Mouse (Mus musculus) hindbrain, embryonic 11.5 days (tissue): ENCODE data around the gene Ciapin1. TPM values are rescaled to one million over a fixed set of nuclear protein-coding genes. Genes with fewer than 3 reads are reported as not detected.

Experiments used
- ATAC-seq: fragments of 200-750 bp; cut with Nextera tagmentation; 2 replicates; pipeline ENCODE4 v1.8.0; 2017; ENCODE audit warnings: mild to moderate bottlenecking, moderate TSS enrichment, moderate library complexity; ENCODE audit not compliant: low FRiP score
- DNase-seq: peaks from one replicate; pipeline ENCODE4 v3.0.0-alpha.2; 2015; ENCODE audit warnings: low spot score
- H3K27ac ChIP-seq: fragments of 300-500 bp; sonication (generic); 2 replicates; pipeline ENCODE4 v1.5.1; 2014; ENCODE audit warnings: mild to moderate bottlenecking, low read depth, low read length
- H3K27me3 ChIP-seq: fragments of 300-500 bp; sonication (generic); 2 replicates; pipeline ENCODE4 v1.6.1; 2014; ENCODE audit warnings: mild to moderate bottlenecking, low read length, moderate library complexity, mixed read lengths; ENCODE audit not compliant: control insufficient read depth, insufficient read depth
- H3K36me3 ChIP-seq: fragments of 300-500 bp; sonication (generic); 2 replicates; pipeline ENCODE4 v1.6.1; 2014; ENCODE audit warnings: mild to moderate bottlenecking, low read length, moderate library complexity, mixed read lengths; ENCODE audit not compliant: control insufficient read depth, insufficient read depth
- H3K4me1 ChIP-seq: fragments of 300-500 bp; sonication (generic); replicated peaks from 2 replicates; pipeline ENCODE4 v1.6.1; 2014; ENCODE audit warnings: low read length, mixed read lengths; ENCODE audit not compliant: control insufficient read depth, insufficient read depth
- H3K4me2 ChIP-seq: fragments of 300-500 bp; sonication (generic); replicated peaks from 2 replicates; pipeline ENCODE4 v1.6.1; 2014; ENCODE audit warnings: mild to moderate bottlenecking, low read depth, low read length
- H3K4me3 ChIP-seq: fragments of 300-500 bp; sonication (generic); 2 replicates; pipeline ENCODE4 v1.5.1; 2014; ENCODE audit warnings: low read depth, low read length
- H3K9ac ChIP-seq: fragments of 300-500 bp; sonication (generic); 2 replicates; pipeline ENCODE4 v1.6.1; 2014; ENCODE audit warnings: low read depth, low read length
- H3K9me3 ChIP-seq: fragments of 300-500 bp; sonication (generic); 2 replicates; pipeline ENCODE4 v1.6.1; 2016; ENCODE audit warnings: low read length; ENCODE audit not compliant: control insufficient read depth
- WGBS: fragments of 180-500 bp; shearing (Covaris S2); extraction: QIAGEN DNeasy Blood & Tissue Kit; methylation state at CpG from one replicate; pipeline ENCODE4 v1.1.7; 2014; 5-methylcytosine and 5-hydroxymethylcytosine counted together
- polyA plus RNA-seq: library from polyadenylated mRNA; unstranded; fragments of >200 nt; fragmentation: Nextera tagmentation; extraction: Ambion mirVana; gene quantifications from 2 replicates; pipeline ENCODE4 v1.2.1, GENCODE M21; 2014

The Ciapin1 gene
- polyA plus RNA-seq, 1 experiment from 2014 or later, result 124 TPM

DNA sequence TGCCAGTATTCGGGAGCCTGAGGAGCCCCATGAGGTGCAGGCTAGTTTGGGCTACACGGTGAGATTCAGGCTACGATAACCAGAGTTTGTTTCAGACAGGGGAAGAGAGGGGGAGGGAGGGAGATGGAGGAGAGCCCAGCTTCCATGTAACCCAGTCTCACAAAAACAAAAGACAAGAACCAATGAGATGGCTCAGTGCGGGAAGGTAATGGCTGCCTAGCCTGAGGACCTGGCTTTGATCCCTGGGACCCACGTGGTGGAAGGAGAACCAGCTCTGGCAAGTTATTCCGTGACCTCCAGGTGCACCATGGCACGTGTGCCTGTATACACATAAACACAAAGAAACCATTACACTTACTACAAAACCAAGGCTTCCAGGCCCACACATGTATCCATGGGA lies 17.6 kb downstream of the Ciapin1 start:
- no peak overlapping the region for H3K4me2 ChIP-seq
- 92% methylated on average over 7 of the region's 7 CpGs for WGBS
- no peak overlapping the region for H3K9ac ChIP-seq
- no peaks in the 10 kb centered on the region for H3K36me3 ChIP-seq
- H3K27me3 ChIP-seq, result no peaks in the 10 kb centered on the region
- H3K9me3 ChIP-seq, result no peaks in the 10 kb centered on the region
- no peak overlapping the region for H3K4me3 ChIP-seq
- ATAC-seq, result no peak
- no peak overlapping the region for H3K27ac ChIP-seq
- no peak for DNase-seq
- no peaks in the 10 kb centered on the region for H3K4me1 ChIP-seq

DNA sequence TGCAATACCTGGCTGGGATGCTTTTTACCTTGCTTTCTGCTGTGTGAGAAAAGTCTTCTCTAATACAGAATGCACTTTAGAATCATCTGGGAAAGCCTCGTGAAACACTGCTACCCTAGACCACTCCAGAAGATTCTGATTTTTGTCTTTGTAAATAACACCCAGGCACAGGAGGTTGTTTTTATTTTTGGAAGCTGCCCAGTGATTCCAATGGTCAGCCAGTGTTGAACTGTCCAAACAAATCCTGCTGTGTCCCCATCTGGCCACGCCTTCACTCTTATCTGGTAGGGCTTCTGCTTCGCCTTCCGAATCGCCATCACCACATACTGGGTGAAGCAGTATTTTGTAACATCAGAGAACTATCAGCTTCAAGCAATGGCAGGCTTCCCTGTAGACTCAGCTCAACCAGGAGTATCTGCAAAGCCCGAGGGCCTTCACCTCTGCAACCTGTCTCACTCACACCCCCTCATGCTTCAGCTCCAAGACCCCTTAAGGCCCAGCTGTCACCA lies 18.4 kb downstream of the Ciapin1 start:
- Histone ChIP-seq H3K27ac (no peak overlapping the region), H3K4me1 (no peaks in the 10 kb centered on the region), H3K4me3 (no peak overlapping the region), H3K27me3 (no peaks in the 10 kb centered on the region), H3K9me3 (no peaks in the 10 kb centered on the region), H3K4me2 (no peak overlapping the region), H3K36me3 (no peaks in the 10 kb centered on the region), H3K9ac (no peak overlapping the region)
- ATAC-seq (no peak), DNase-seq (no peak)
- 74% methylated on average over 6 of the region's 6 CpGs for WGBS

DNA sequence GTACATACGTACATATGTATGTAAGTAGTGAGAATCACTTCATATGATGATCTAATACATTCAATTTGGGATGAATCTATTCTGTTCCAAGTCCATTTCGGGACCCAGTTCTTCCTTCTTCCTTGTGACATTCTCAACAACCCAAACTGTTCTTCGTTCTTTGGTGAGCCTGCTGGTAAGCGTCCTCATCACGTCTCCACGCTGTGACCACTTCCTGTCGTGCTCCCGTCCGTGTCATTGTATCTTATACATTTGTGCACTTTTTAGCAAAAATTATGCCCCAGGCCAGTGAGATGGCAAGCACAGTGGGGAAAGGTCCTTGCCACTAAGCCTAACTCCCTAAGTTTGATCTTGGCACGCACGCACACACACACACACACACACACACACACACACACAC lies 20.2 kb downstream of the Ciapin1 start:
- H3K4me2 ChIP-seq, result no peak overlapping the region
- no peaks in the 10 kb centered on the region for H3K36me3 ChIP-seq
- no peaks in the 10 kb centered on the region for H3K4me1 ChIP-seq
- H3K4me3 ChIP-seq, result no peak overlapping the region
- ATAC-seq (no peak), DNase-seq (no peak)
- no peak overlapping the region for H3K9ac ChIP-seq
- no peaks in the 10 kb centered on the region for H3K9me3 ChIP-seq
- no peaks in the 10 kb centered on the region for H3K27me3 ChIP-seq
- WGBS, result 92% methylated on average over 11 of the region's 11 CpGs
- H3K27ac ChIP-seq, result no peak overlapping the region

DNA sequence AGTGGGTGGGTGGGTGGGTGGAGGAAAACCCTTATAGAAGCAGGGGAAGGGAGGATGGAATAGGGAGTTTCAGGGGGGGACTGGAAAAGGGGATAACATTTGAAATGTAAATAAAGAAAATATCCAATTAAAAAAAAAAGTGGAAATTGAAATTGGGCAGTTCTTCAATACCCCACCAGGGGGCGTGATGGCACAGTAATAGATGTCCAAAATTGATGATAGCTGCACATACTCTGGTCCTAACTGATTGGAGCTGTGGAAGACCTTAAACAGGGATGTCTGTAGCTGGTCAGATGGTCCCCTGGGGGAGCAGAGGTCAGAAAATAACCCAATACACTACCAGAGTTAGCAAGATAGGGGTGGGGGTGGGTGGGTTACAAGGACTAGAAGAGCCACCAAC lies 23.6 kb downstream of the Ciapin1 start:
- no peak overlapping the region for H3K4me3 ChIP-seq
- H3K36me3 ChIP-seq, result no peaks in the 10 kb centered on the region
- no peaks in the 10 kb centered on the region for H3K4me1 ChIP-seq
- H3K4me2 ChIP-seq, result no peak overlapping the region
- no peak overlapping the region for H3K9ac ChIP-seq
- H3K27me3 ChIP-seq, result no peaks in the 10 kb centered on the region
- WGBS, result 0% methylated on average over 1 of the region's 1 CpGs
- DNase-seq (peak; percentile 69), ATAC-seq (no peak)
- no peak overlapping the region for H3K27ac ChIP-seq
- no peaks in the 10 kb centered on the region for H3K9me3 ChIP-seq

DNA sequence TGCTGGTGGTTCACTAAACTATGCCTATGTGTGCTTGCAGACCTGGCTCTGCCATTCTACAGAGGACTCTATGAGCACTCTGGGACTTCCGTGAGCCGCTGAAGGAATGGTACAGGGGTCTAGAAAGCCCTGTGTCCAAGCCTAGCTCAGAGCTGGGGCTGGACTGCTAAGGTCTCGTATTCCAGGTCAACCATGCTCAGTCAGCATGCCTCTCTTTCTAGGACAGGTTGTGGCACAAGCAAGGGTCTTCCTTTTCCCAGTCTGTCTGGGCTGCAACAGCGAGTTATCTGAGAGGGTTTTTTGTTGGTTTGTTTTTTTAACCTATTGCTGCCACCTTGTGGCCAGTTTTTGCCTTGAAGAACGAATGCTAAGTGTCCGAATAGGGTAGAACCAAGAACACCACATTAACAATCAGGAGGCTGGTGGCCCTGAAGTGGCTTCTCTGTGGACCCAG lies 25.5 kb downstream of the Ciapin1 start:
- no peaks in the 10 kb centered on the region for H3K27me3 ChIP-seq
- no peak overlapping the region for H3K4me3 ChIP-seq
- H3K4me2 ChIP-seq, result no peak overlapping the region
- ATAC-seq (peak; percentile 66), DNase-seq (peak; percentile 94)
- 26% methylated on average over 6 of the region's 6 CpGs for WGBS
- H3K9ac ChIP-seq, result no peak overlapping the region
- no peaks in the 10 kb centered on the region for H3K4me1 ChIP-seq
- H3K27ac ChIP-seq, result no peak overlapping the region
- H3K36me3 ChIP-seq, result no peaks in the 10 kb centered on the region
- no peaks in the 10 kb centered on the region for H3K9me3 ChIP-seq

DNA sequence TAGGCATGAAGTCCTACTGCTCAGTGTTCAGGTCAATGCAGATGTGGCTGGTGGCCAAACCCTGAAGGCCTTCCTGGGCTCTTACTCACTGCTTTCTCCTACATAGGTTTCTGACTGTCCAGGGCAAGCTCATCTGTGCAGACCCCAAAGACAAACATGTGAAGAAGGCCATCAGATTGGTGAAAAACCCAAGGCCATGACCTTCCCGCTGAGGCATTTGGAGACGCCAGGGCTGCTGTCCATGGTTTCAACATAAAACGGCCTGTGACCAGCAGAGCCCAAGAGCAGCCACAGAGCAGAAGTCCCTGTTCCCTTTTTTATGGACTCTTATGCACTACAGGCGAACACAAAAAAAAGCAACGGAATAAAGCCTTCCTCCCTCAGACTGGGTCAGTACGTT lies 26.5 kb downstream of the Ciapin1 start:
- no peak overlapping the region for H3K27ac ChIP-seq
- H3K27me3 ChIP-seq, result no peaks in the 10 kb centered on the region
- no peaks in the 10 kb centered on the region for H3K36me3 ChIP-seq
- no peak overlapping the region for H3K9ac ChIP-seq
- H3K4me1 ChIP-seq, result no peaks in the 10 kb centered on the region
- H3K9me3 ChIP-seq, result no peaks in the 10 kb centered on the region
- 80% methylated on average over 6 of the region's 6 CpGs for WGBS
- ATAC-seq, result no peak
- no peak for DNase-seq
- no peak overlapping the region for H3K4me2 ChIP-seq
- H3K4me3 ChIP-seq, result no peak overlapping the region

DNA sequence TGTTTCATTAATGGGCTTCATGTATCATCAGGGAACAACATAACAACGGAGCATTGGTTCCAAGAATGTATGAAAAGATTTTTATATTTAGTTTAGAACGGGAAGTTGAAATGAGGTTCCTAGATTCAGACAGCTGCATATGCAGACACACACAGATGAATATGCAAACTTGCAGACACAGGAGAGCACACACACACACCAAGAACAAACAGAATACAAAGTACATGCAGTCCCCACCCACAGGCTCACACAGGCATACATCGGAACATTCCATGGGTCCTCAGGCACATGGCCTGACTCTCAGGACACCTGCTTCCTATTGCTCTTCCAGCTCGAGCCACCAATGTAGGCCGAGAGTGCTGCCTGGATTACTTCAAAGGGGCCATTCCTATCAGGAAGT lies 27.3 kb downstream of the Ciapin1 start:
- 81% methylated on average over 5 of the region's 5 CpGs for WGBS
- Histone ChIP-seq H3K4me1 (no peaks in the 10 kb centered on the region), H3K4me3 (no peak overlapping the region), H3K27me3 (no peaks in the 10 kb centered on the region), H3K4me2 (no peak overlapping the region), H3K27ac (no peak overlapping the region), H3K9ac (no peak overlapping the region), H3K9me3 (no peaks in the 10 kb centered on the region), H3K36me3 (no peaks in the 10 kb centered on the region)
- DNase-seq (no peak), ATAC-seq (no peak)

DNA sequence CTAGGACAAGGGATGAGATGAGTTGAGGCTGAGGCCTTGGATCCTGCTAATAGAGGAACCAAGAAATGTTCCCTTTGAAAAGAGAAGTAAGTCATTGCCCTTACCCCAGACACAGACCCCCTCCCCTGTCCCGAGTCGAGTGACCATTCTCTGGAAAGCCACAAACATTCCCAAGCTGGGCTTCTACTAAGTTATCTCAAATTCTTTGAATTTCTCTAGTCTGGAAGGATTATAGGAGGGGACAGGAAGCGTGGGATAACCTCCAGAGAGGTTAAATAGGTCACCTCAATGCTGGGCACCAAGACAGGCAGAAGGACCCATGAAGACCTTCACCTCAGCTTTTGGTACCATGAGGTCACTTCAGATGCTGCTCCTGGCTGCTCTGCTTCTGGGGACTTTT lies 28.0 kb downstream of the Ciapin1 start, which contains the start of gene Ccl17:
Ccl17 (plus strand) TSS at position 301 of the 400 bp plus-strand sequence.
- H3K9ac ChIP-seq, result no peak within 1 kb of the TSS
- H3K27ac ChIP-seq, result no peak within 1 kb of the TSS
- no peak for DNase-seq
- H3K4me2 ChIP-seq, result no peak within 1 kb of the TSS
- H3K36me3 ChIP-seq, result no peaks in the 10 kb centered on the region
- no peak for ATAC-seq
- H3K9me3 ChIP-seq, result no peaks in the 10 kb centered on the region
- no peak within 1 kb of the TSS for H3K4me3 ChIP-seq
- 77% methylated on average over 3 of the region's 3 CpGs for WGBS
- H3K4me1 ChIP-seq, result no peaks in the 10 kb centered on the region
- H3K27me3 ChIP-seq, result no peaks in the 10 kb centered on the region

DNA sequence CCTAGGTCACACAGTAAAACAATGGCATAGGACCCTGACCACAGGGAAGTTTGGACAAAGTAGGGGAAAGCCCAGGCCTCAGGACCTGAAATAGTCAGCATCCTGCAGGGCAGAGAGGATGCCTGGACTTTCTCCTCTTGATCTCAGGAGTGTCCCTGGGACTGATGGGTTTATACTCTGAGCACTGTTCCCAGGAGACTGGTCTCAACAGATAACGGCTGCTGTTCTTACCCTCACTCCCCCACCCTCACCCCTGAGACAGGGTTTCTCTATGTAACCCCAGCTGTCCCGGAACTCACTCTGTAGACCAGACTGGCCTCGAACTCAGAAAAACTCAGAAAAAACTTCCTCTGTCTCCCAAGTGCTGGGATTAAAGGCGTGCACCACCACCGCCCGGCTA lies 29.8 kb downstream of the Ciapin1 start:
- ATAC-seq (no peak), DNase-seq (no peak)
- Histone ChIP-seq H3K36me3 (no peaks in the 10 kb centered on the region), H3K4me2 (no peak overlapping the region), H3K27me3 (no peaks in the 10 kb centered on the region), H3K9ac (no peak overlapping the region), H3K4me1 (no peaks in the 10 kb centered on the region), H3K9me3 (no peaks in the 10 kb centered on the region), H3K27ac (no peak overlapping the region), H3K4me3 (no peak overlapping the region)
- WGBS, result 83% methylated on average over 6 of the region's 6 CpGs
